Mouse (Mus musculus) C2C12 (cell line): ENCODE measurements around the gene Ap1b1. TPM values are rescaled to one million over a fixed set of nuclear protein-coding genes. Genes with fewer than 3 reads are reported as not detected.

Experiments used
- H3K27me3 ChIP-seq: one replicate; pipeline ENCODE4 v1.6.1; 2011; ENCODE audit not compliant: control insufficient read depth, insufficient read depth, insufficient read length
- H3K36me3 ChIP-seq: one replicate; pipeline ENCODE4 v1.6.1; 2011; ENCODE audit not compliant: control insufficient read depth, insufficient read depth
- H3K4me3 ChIP-seq: one replicate; pipeline ENCODE4 v1.5.1; 2011; ENCODE audit warnings: mild to moderate bottlenecking, control low read depth; ENCODE audit not compliant: poor library complexity, insufficient read depth, severe bottlenecking
- H3K79me2 ChIP-seq: one replicate; pipeline ENCODE4 v1.6.1; 2011; ENCODE audit not compliant: control insufficient read depth, insufficient read depth
- H3K79me3 ChIP-seq: one replicate; pipeline ENCODE4 v1.6.1; 2011; ENCODE audit warnings: low read depth, control low read depth
- H3ac ChIP-seq: one replicate; pipeline ENCODE3; 2011; ENCODE audit warnings: low read depth; ENCODE audit not compliant: control insufficient read depth, insufficient read length
- CEBPB ChIP-seq: IDR thresholded peaks from one replicate; pipeline ENCODE4 v1.6.1; 2011; ENCODE audit warnings: low read depth, mild to moderate bottlenecking, control low read depth, moderate library complexity
- CTCF ChIP-seq: IDR thresholded peaks from one replicate; pipeline ENCODE4 v1.5.1; 2011; ENCODE audit not compliant: control insufficient read depth, insufficient read depth, insufficient read length
- FOSL1 ChIP-seq: IDR thresholded peaks from one replicate; pipeline ENCODE4 v1.8.0; 2011; ENCODE audit warnings: mild to moderate bottlenecking, low read length; ENCODE audit not compliant: poor library complexity, insufficient read depth, severe bottlenecking
- MAX ChIP-seq: IDR thresholded peaks from one replicate; pipeline ENCODE4 v1.6.1; 2011; ENCODE audit warnings: mild to moderate bottlenecking, control low read depth
- MYOD1 ChIP-seq: IDR thresholded peaks from one replicate; pipeline ENCODE4 v1.6.1; 2011; ENCODE audit warnings: low read depth; ENCODE audit not compliant: control insufficient read depth, insufficient read length
- MYOG ChIP-seq: IDR thresholded peaks from one replicate; pipeline ENCODE4 v1.6.1; 2011; ENCODE audit not compliant: control insufficient read depth, insufficient read length; ENCODE audit errors: extremely low read depth
- USF1 ChIP-seq: IDR thresholded peaks from one replicate; pipeline ENCODE4 v1.6.1; 2011; ENCODE audit warnings: low read depth, mild to moderate bottlenecking, control low read depth, moderate library complexity
- polyA plus RNA-seq: library from polyadenylated mRNA; unstranded; fragments of >200 nt; fragmentation: generic; extraction: Trizol; gene quantifications from one replicate; pipeline ENCODE4 v1.2.1, GENCODE M21; 2012; ENCODE audit warnings: missing spikeins

Ap1b1 gene
- polyA plus RNA-seq, 1 experiment, result 40.9 TPM

- H3K79me2 ChIP-seq, result peaks cover 12% of the 10 kb centered on the region
- TF ChIP-seq USF1 (no peak), MYOD1 (no peak), FOSL1 (no peak), CTCF (no peak), MAX (no peak), MYOG (no peak), CEBPB (no peak)
- no peaks in the 10 kb centered on the region for H3K27me3 ChIP-seq
- H3K79me3 ChIP-seq, result peaks cover 6% of the 10 kb centered on the region
- H3K36me3 ChIP-seq, result peaks cover 16% of the 10 kb centered on the region
- peak within 1 kb of the TSS; percentile 59 for H3ac ChIP-seq
- H3K4me3 ChIP-seq, result no peak within 1 kb of the TSS
Observed at GRCm38 (mm10) chr11:5057856-5058641, 71.4 kb downstream of the Ap1b1 start, which contains the start of gene Rasl10a. Rasl10a (plus strand) TSS chr11:5058128.

- peaks cover 19% of the 10 kb centered on the region for H3K79me2 ChIP-seq
- H3K27me3 ChIP-seq, result no peaks in the 10 kb centered on the region
- no peak overlapping the region for H3K4me3 ChIP-seq
- H3K36me3 ChIP-seq, result peaks cover 16% of the 10 kb centered on the region
- H3ac ChIP-seq, result no peak overlapping the region
- TF ChIP-seq MYOD1, result no peak
- no peak for TF ChIP-seq CTCF
- TF ChIP-seq CEBPB, result no peak
- TF ChIP-seq MAX, result no peak
- TF ChIP-seq MYOG, result no peak
- TF ChIP-seq USF1, result no peak
- no peak for TF ChIP-seq FOSL1
- peaks cover 8% of the 10 kb centered on the region for H3K79me3 ChIP-seq
Observed at GRCm38 (mm10) chr11:5058783-5059182, 72.2 kb downstream of the Ap1b1 start.

- Histone ChIP-seq H3K79me2 (peaks cover 23% of the 10 kb centered on the region), H3K27me3 (no peaks in the 10 kb centered on the region), H3ac (no peak overlapping the region), H3K79me3 (peaks cover 11% of the 10 kb centered on the region), H3K36me3 (peaks cover 16% of the 10 kb centered on the region), H3K4me3 (no peak overlapping the region)
- TF ChIP-seq CEBPB, result no peak
- TF ChIP-seq CTCF, result no peak
- TF ChIP-seq FOSL1, result no peak
- TF ChIP-seq MYOG, result no peak
- TF ChIP-seq USF1, result no peak
- no peak for TF ChIP-seq MAX
- no peak for TF ChIP-seq MYOD1
Observed at GRCm38 (mm10) chr11:5059230-5059629, 72.6 kb downstream of the Ap1b1 start.

- H3ac ChIP-seq, result no peak overlapping the region
- H3K79me3 ChIP-seq, result peaks cover 16% of the 10 kb centered on the region
- peaks cover 28% of the 10 kb centered on the region for H3K79me2 ChIP-seq
- peaks cover 16% of the 10 kb centered on the region for H3K36me3 ChIP-seq
- no peak overlapping the region for H3K4me3 ChIP-seq
- TF ChIP-seq CTCF (peak; percentile 69), USF1 (no peak), MAX (no peak), CEBPB (no peak), FOSL1 (no peak)
- H3K27me3 ChIP-seq, result no peaks in the 10 kb centered on the region
Observed at GRCm38 (mm10) chr11:5059704-5060156, 73.1 kb downstream of the Ap1b1 start.

- Histone ChIP-seq H3ac (no peak overlapping the region), H3K79me3 (peaks cover 16% of the 10 kb centered on the region), H3K4me3 (no peak overlapping the region), H3K79me2 (peaks cover 31% of the 10 kb centered on the region), H3K27me3 (no peaks in the 10 kb centered on the region), H3K36me3 (peaks cover 16% of the 10 kb centered on the region)
- peak; percentile 43 for TF ChIP-seq MYOD1
- TF ChIP-seq MAX, result no peak
- TF ChIP-seq CTCF, result no peak
- TF ChIP-seq CEBPB, result no peak
- TF ChIP-seq MYOG, result no peak
- TF ChIP-seq USF1, result no peak
Observed at GRCm38 (mm10) chr11:5060756-5061412, 74.3 kb downstream of the Ap1b1 start.

GRCm38 (mm10) chr11:5061413-5062139, 75.0 kb downstream of the Ap1b1 start:
- no peak for TF ChIP-seq FOSL1
- TF ChIP-seq MAX, result peak; percentile 85
- Histone ChIP-seq H3K79me3 (peaks cover 16% of the 10 kb centered on the region), H3K4me3 (peak overlapping the region; percentile 18), H3ac (peak overlapping the region; percentile 47), H3K27me3 (no peaks in the 10 kb centered on the region), H3K79me2 (peaks cover 31% of the 10 kb centered on the region), H3K36me3 (peaks cover 16% of the 10 kb centered on the region)
